In genomic region chr5:98552811-98553601, GRCm38 (mm10) we compare ENCODE assay signal across 34 mouse cellular contexts. TPM values are rescaled to one million over a fixed set of nuclear protein-coding genes. Genes with fewer than 3 reads are reported as not detected.
DNase-seq lines count a peak whose midpoint lies in the region; ATAC-seq and TF ChIP-seq lines count a peak whose summit lies in the region.
"Had no signal": no experiment of that assay in that cellular context is flagged by ENCODE, and none has a peak within 500 bp of the region (broad histone marks: within the 10 kb centered on the region; RNA-seq: fewer than 3 reads in every experiment).

No protein-coding gene starts in this region.

- H3K9ac ChIP-seq in limb, embryonic 14.5 days (ENCODE audit: low read depth, low read length, severe bottlenecking) = no peak overlapping the region
- no peak overlapping the region for H3K9ac ChIP-seq in hindbrain, embryonic 14.5 days
- H3K9ac ChIP-seq: limb, embryonic 12.5 days; liver, embryonic 14.5 days; lung, embryonic 15.5 days; midbrain, embryonic 12.5 days had no signal

- H3K4me2 ChIP-seq in limb, embryonic 14.5 days (replicated peaks; ENCODE audit: low read depth, low read length, severe bottlenecking) = no peak overlapping the region
- H3K4me2 ChIP-seq in hindbrain, embryonic 14.5 days (replicated peaks) = no peak overlapping the region
- H3K4me2 ChIP-seq: heart, embryonic 11.5 days; limb, embryonic 12.5 days; lung, embryonic 15.5 days; midbrain, embryonic 12.5 days had no signal

- H3K4me3 ChIP-seq in limb, embryonic 14.5 days (replicated peaks; ENCODE audit: low read length) = no peak overlapping the region
- no peak overlapping the region for H3K4me3 ChIP-seq in hindbrain, embryonic 14.5 days (replicated peaks; ENCODE audit: low read length)
- H3K4me3 ChIP-seq: hindbrain, embryonic 10.5 days; limb, embryonic 12.5 days; lung, embryonic 15.5 days; midbrain, embryonic 12.5 days had no signal

- TF ChIP-seq POLR2A in limb, embryonic 14.5 days (IDR thresholded peaks at IDR 0.05; ENCODE audit: borderline replicate concordance, extremely low read depth, insufficient read depth, insufficient read length) = no peak

- WGBS in limb, embryonic 14.5 days = 58% methylated on average over 7 of the region's 7 CpGs
- WGBS in hindbrain, embryonic 14.5 days = 67% methylated on average over 7 of the region's 7 CpGs

- peak; percentile 35 for DNase-seq in lung, postnatal 25 days (ENCODE audit: low spot score)
- DNase-seq in lung, postnatal 4 days = no peak
- peak; percentile 74 for DNase-seq in Muller cell, postnatal 12 days (ENCODE audit: inconsistent ontology term)
- peak; percentile 26 for DNase-seq in embryo, embryonic 10.5 days (ENCODE audit: low spot score)
- peak; percentile 14 for DNase-seq in limb, embryonic 14.5 days (ENCODE audit: low spot score)
- no peak for DNase-seq in hindbrain, embryonic 14.5 days (ENCODE audit: low spot score)
- DNase-seq in heart, postnatal 10 days = no peak
- DNase-seq: cerebellum, adult 11-12 months; cerebellum, postnatal 10 days; gastrocnemius, postnatal 10 days; kidney, adult 9 months; kidney, postnatal 14 days; right cerebral cortex, postnatal 14 days; spleen, adult 18-20 months; thymus, postnatal 25 days had no signal

- no peaks in the 10 kb centered on the region for H3K36me3 ChIP-seq in limb, embryonic 14.5 days (ENCODE audit: control insufficient read depth, insufficient read depth, low read length)
- H3K36me3 ChIP-seq in hindbrain, embryonic 14.5 days (replicated peaks; ENCODE audit: control insufficient read depth, insufficient read depth) = no peaks in the 10 kb centered on the region
- H3K36me3 ChIP-seq: hindbrain, embryonic 10.5 days; limb, embryonic 12.5 days; lung, embryonic 15.5 days; midbrain, embryonic 12.5 days had no signal

- H3K27ac ChIP-seq in limb, embryonic 14.5 days (replicated peaks; ENCODE audit: low read depth, low read length) = no peak overlapping the region
- no peak overlapping the region for H3K27ac ChIP-seq in hindbrain, embryonic 14.5 days
- H3K27ac ChIP-seq: hindbrain, embryonic 10.5 days; hindbrain, postnatal 0 days; limb, embryonic 12.5 days; liver, embryonic 14.5 days; lung, embryonic 15.5 days; midbrain, embryonic 12.5 days had no signal

- no peak for ATAC-seq in limb, embryonic 14.5 days (ENCODE audit: low FRiP score, low read depth)
- no peak for ATAC-seq in hindbrain, embryonic 14.5 days (ENCODE audit: low FRiP score)
- ATAC-seq: hindbrain, postnatal 0 days; intestine, embryonic 16.5 days had no signal

- no peaks in the 10 kb centered on the region for H3K9me3 ChIP-seq in limb, embryonic 14.5 days (ENCODE audit: control insufficient read depth, low read length)
- H3K9me3 ChIP-seq in hindbrain, embryonic 14.5 days (ENCODE audit: control insufficient read depth, low read length) = no peaks in the 10 kb centered on the region
- H3K9me3 ChIP-seq: hindbrain, embryonic 10.5 days; limb, embryonic 12.5 days; lung, embryonic 15.5 days; midbrain, embryonic 12.5 days had no signal

- 0 out of 2 replicates have a peak, but pooled peaks cover 3% of the 10 kb centered on the region for H3K4me1 ChIP-seq in limb, embryonic 14.5 days (ENCODE audit: control insufficient read depth, insufficient read depth, low read length)
- no peaks in the 10 kb centered on the region for H3K4me1 ChIP-seq in hindbrain, embryonic 14.5 days (replicated peaks; ENCODE audit: control insufficient read depth, insufficient read depth, low read length)
- H3K4me1 ChIP-seq: midbrain, embryonic 12.5 days had no signal

- no peaks in the 10 kb centered on the region for H3K27me3 ChIP-seq in limb, embryonic 14.5 days (ENCODE audit: control insufficient read depth, insufficient read depth, low read length)
- no peaks in the 10 kb centered on the region for H3K27me3 ChIP-seq in hindbrain, embryonic 14.5 days (ENCODE audit: control insufficient read depth, insufficient read depth, low read length)
- H3K27me3 ChIP-seq: limb, embryonic 12.5 days; lung, embryonic 15.5 days; midbrain, embryonic 12.5 days had no signal

- intact Hi-C loops in heart, postnatal 10 days (cut with DNase I) = no loop called here

RNA-seq across cellular contexts. Expression of gene Gm11111, which starts 0.5 kb away (rescaled TPM):
- not detected in 2 replicates for polyA plus RNA-seq in limb, embryonic 14.5 days (2012; rRNA removed)
- not detected in 2 replicates for polyA plus RNA-seq in limb, embryonic 14.5 days (2014; fragmentation: Nextera tagmentation; extraction: Ambion mirVana)
- polyA plus RNA-seq in hindbrain, embryonic 14.5 days (2014; fragmentation: Nextera tagmentation; extraction: Ambion mirVana) = not detected in 2 replicates
- not detected for total RNA-seq in heart, postnatal 10 days (2021)
- total RNA-seq: adrenal gland, adult 18-20 months; gastrocnemius, postnatal 10 days; granulocyte monocyte progenitor cell, adult 5-6 weeks; hindbrain, postnatal 0 days; layer of hippocampus, adult 18-20 months; layer of hippocampus, postnatal 14 days; left cerebral cortex, postnatal 10 days; megakaryocyte, adult 5-6 weeks; neutrophil, adult 5-6 weeks had no signal
- polyA plus RNA-seq: cortical plate, adult 2 months; forebrain, embryonic 11.5 days; frontal cortex, adult 2 months; heart, embryonic 11.5 days; heart, postnatal 0 days; hindbrain, embryonic 10.5 days; hindbrain, postnatal 0 days; intestine, embryonic 16.5 days; limb, embryonic 12.5 days; liver, embryonic 14.5 days; lung, embryonic 15.5 days; midbrain, embryonic 12.5 days had no signal

Comparison
In these comparisons a context has a peak if more than half of its experiments do, and no peak if none do; other contexts are left out.
1. DNase-seq: peak in lung, postnatal 25 days (single experiment), Muller cell, postnatal 12 days (single experiment), embryo, embryonic 10.5 days (single experiment) and limb, embryonic 14.5 days (single experiment); none in lung, postnatal 4 days (0 of 2), hindbrain, embryonic 14.5 days (single experiment) and heart, postnatal 10 days (0 of 2).